Mouse (Mus musculus): ENCODE results near the gene Socs3.

Socs3 gene

GRCm38 (mm10) chr11:117925541-117925940, 44.3 kb downstream of the Socs3 start:
- no peak for DNase-seq (ENCODE audit: low read depth, low spot score)

GRCm38 (mm10) chr11:117924466-117924865, 45.4 kb downstream of the Socs3 start:
- no peak for DNase-seq (ENCODE audit: low read depth, low spot score)

- no peak for DNase-seq (ENCODE audit: low read depth, low spot score)
Observed at GRCm38 (mm10) chr11:117923279-117923678, 46.6 kb downstream of the Socs3 start.

GRCm38 (mm10) chr11:117919211-117919610, 50.6 kb downstream of the Socs3 start:
- no peak for DNase-seq (ENCODE audit: low read depth, low spot score)

GRCm38 (mm10) chr11:117918541-117918940, 51.3 kb downstream of the Socs3 start:
- no peak for DNase-seq (ENCODE audit: low read depth, low spot score)

All from forelimb bud, embryonic 11.5 days (tissue).